In genomic region chr5:142932084-142932685, GRCm38 (mm10) we compare ENCODE assay signal across 8 mouse cellular contexts. TPM values are rescaled to one million over a fixed set of nuclear protein-coding genes. Genes with fewer than 3 reads are reported as not detected.
DNase-seq lines count a peak whose midpoint lies in the region; ATAC-seq and TF ChIP-seq lines count a peak whose summit lies in the region.

No protein-coding gene starts in this region.

- TF ChIP-seq CTCF in spleen, adult 2 months (IDR thresholded peaks at IDR 0.05; ENCODE audit: extremely low read depth, insufficient read depth, insufficient read length, insufficient replicate concordance) = peak; percentile 85; the same call in 1 of the 2 replicates

- no peak for TF ChIP-seq POLR2A in spleen, adult 2 months (IDR thresholded peaks at IDR 0.05; ENCODE audit: low read depth, low read length)

- H3K9me3 ChIP-seq in neural tube, embryonic 15.5 days (replicated peaks) = no peaks in the 10 kb centered on the region
- no peaks in the 10 kb centered on the region for H3K9me3 ChIP-seq in hindbrain, embryonic 15.5 days

- H3K4me2 ChIP-seq in neural tube, embryonic 15.5 days = no peak overlapping the region
- H3K4me2 ChIP-seq in hindbrain, embryonic 15.5 days = no peak overlapping the region

- DNase-seq in neural tube, embryonic 10.5 days (ENCODE audit: extremely low spot score, low spot score) = peak; percentile 61
- peak; percentile 86 for DNase-seq in cerebellum, adult 9-11 months
- peak; percentile 71 for DNase-seq in left cerebral cortex, adult 11 months (ENCODE audit: low spot score)
- peak; percentile 97 for DNase-seq in lung, postnatal 36 days
- DNase-seq in spleen, adult 2 months (ENCODE audit: low read depth in 1 of 2, low spot score in 2 of 2) = peak; percentile 55 to 80

- peaks cover 19% of the 10 kb centered on the region for H3K4me1 ChIP-seq in neural tube, embryonic 15.5 days
- peaks cover 6% of the 10 kb centered on the region for H3K4me1 ChIP-seq in hindbrain, embryonic 15.5 days (replicated peaks)
- peaks cover 19% of the 10 kb centered on the region; the same call in 1 of the 2 replicates for H3K4me1 ChIP-seq in spleen, adult 2 months (ENCODE audit: control insufficient read depth, insufficient read depth, insufficient read length)

- no peak overlapping the region for H3K4me3 ChIP-seq in neural tube, embryonic 15.5 days (replicated peaks)
- no peak overlapping the region for H3K4me3 ChIP-seq in hindbrain, embryonic 15.5 days
- peak overlapping the region; percentile 50; the same call in 1 of the 2 replicates for H3K4me3 ChIP-seq in spleen, adult 2 months (ENCODE audit: extremely low read depth, insufficient read depth, insufficient read length)

- peaks cover 7% of the 10 kb centered on the region for H3K27me3 ChIP-seq in neural tube, embryonic 15.5 days (replicated peaks)
- H3K27me3 ChIP-seq in hindbrain, embryonic 15.5 days = peaks cover 3% of the 10 kb centered on the region; the same call in 1 of the 2 replicates
- no peaks in the 10 kb centered on the region for H3K27me3 ChIP-seq in spleen, adult 2 months (ENCODE audit: control insufficient read depth, insufficient read depth, low read length)

- H3K9ac ChIP-seq in neural tube, embryonic 15.5 days (replicated peaks) = no peak overlapping the region
- H3K9ac ChIP-seq in hindbrain, embryonic 15.5 days = no peak overlapping the region

- WGBS in neural tube, embryonic 15.5 days = 29% methylated on average over 9 of the region's 9 CpGs
- WGBS in hindbrain, embryonic 15.5 days = 34% methylated on average over 9 of the region's 9 CpGs
- WGBS in spleen, adult 2 months = 3% methylated on average over 9 of the region's 9 CpGs

- no peak for ATAC-seq in neural tube, embryonic 15.5 days (ENCODE audit: low FRiP score)
- peak; percentile 64 for ATAC-seq in frontal cortex, adult (ENCODE audit: low TSS enrichment)
- ATAC-seq in hindbrain, embryonic 15.5 days (ENCODE audit: low FRiP score, low read depth) = peak; percentile 48; the same call in 1 of the 2 replicates

- H3K27ac ChIP-seq in neural tube, embryonic 15.5 days (replicated peaks) = no peak overlapping the region
- no peak overlapping the region for H3K27ac ChIP-seq in hindbrain, embryonic 15.5 days (replicated peaks)
- H3K27ac ChIP-seq in spleen, adult 2 months (ENCODE audit: insufficient read depth, low read length) = peak overlapping the region; percentile 84

- H3K36me3 ChIP-seq in neural tube, embryonic 15.5 days = no peaks in the 10 kb centered on the region
- no peaks in the 10 kb centered on the region for H3K36me3 ChIP-seq in hindbrain, embryonic 15.5 days
- H3K36me3 ChIP-seq in spleen, adult 2 months (ENCODE audit: control insufficient read depth, insufficient read depth, low read length) = no peaks in the 10 kb centered on the region

RNA-seq across cellular contexts. Expression of gene Actb, which starts 25.6 kb away (rescaled TPM):
- 12,525 and 12,918 TPM in 2 replicates for polyA plus RNA-seq in neural tube, embryonic 15.5 days (2015; fragmentation: Nextera tagmentation; extraction: Ambion mirVana)
- polyA plus RNA-seq in hindbrain, embryonic 15.5 days (2015; fragmentation: Nextera tagmentation; extraction: Ambion mirVana) = 13,458 and 13,965 TPM in 2 replicates
- 6,692 and 9,830 TPM in 2 replicates for polyA plus RNA-seq in spleen, adult 2 months (2012; rRNA removed)

RNA-seq across cellular contexts. Expression of gene Fscn1, which starts 28.0 kb away (rescaled TPM):
- 385 and 432 TPM in 2 replicates for polyA plus RNA-seq in neural tube, embryonic 15.5 days (2015; fragmentation: Nextera tagmentation; extraction: Ambion mirVana)
- polyA plus RNA-seq in hindbrain, embryonic 15.5 days (2015; fragmentation: Nextera tagmentation; extraction: Ambion mirVana) = 488 and 506 TPM in 2 replicates
- polyA plus RNA-seq in spleen, adult 2 months (2012; rRNA removed) = 33.7 and 59.8 TPM in 2 replicates

RNA-seq across cellular contexts. Expression of gene Fbxl18, which starts 37.0 kb away (rescaled TPM):
- polyA plus RNA-seq in neural tube, embryonic 15.5 days (2015; fragmentation: Nextera tagmentation; extraction: Ambion mirVana) = 29.4 TPM in 2 replicates
- 30.3 and 33.3 TPM in 2 replicates for polyA plus RNA-seq in hindbrain, embryonic 15.5 days (2015; fragmentation: Nextera tagmentation; extraction: Ambion mirVana)
- 15.8 and 22.1 TPM in 2 replicates for polyA plus RNA-seq in spleen, adult 2 months (2012; rRNA removed)
